Mouse (Mus musculus) forebrain, embryonic 12.5 days (tissue): ENCODE measurements around the gene Acsm4. TPM values are rescaled to one million over a fixed set of nuclear protein-coding genes. Genes with fewer than 3 reads are reported as not detected.

ENCODE experiments used
- polyA plus RNA-seq: library from polyadenylated mRNA; unstranded; fragments of >200 nt; fragmentation: Nextera tagmentation; extraction: Ambion mirVana; gene quantifications from 2 replicates; pipeline ENCODE4 v1.2.1, GENCODE M21; 2016

The Acsm4 gene
- polyA plus RNA-seq, 1 experiment from 2014 or later = 5.5 TPM

Other genes starting within 250 kb of the Acsm4 start
- gene Gp2, start 230.7 kb upstream of the Acsm4 start, polyA plus RNA-seq = not detected in 2 replicates
- not detected in 2 replicates for gene Umod, start 210.7 kb upstream of the Acsm4 start, polyA plus RNA-seq
- not detected in 2 replicates for gene Acsm5, start 170.6 kb upstream of the Acsm4 start, polyA plus RNA-seq
- gene Pdilt, start 166.5 kb upstream of the Acsm4 start, polyA plus RNA-seq = not detected in 2 replicates
- not detected in 2 replicates for gene Acsm2, start 135.7 kb upstream of the Acsm4 start, polyA plus RNA-seq
- not detected in 2 replicates for gene Acsm1, start 83.0 kb upstream of the Acsm4 start, polyA plus RNA-seq
- gene Thumpd1, start 30.8 kb downstream of the Acsm4 start, polyA plus RNA-seq = 89.6 and 94.4 TPM in 2 replicates
- 0.15 and 0.22 TPM in 2 replicates for gene Acsm3, start 70.9 kb downstream of the Acsm4 start, polyA plus RNA-seq
- gene Rexo5, start 104.0 kb downstream of the Acsm4 start, polyA plus RNA-seq = 21.9 and 30.7 TPM in 2 replicates
- gene Eri2, start 104.0 kb downstream of the Acsm4 start, polyA plus RNA-seq = 36.5 and 38.7 TPM in 2 replicates
- 11.2 and 12.6 TPM in 2 replicates for gene Lyrm1, start 205.8 kb downstream of the Acsm4 start, polyA plus RNA-seq
- 16.2 and 16.8 TPM in 2 replicates for gene Dcun1d3, start 206.3 kb downstream of the Acsm4 start, polyA plus RNA-seq